Mouse (Mus musculus) kidney, embryonic 16.5 days (tissue): ENCODE results near the gene Tex2. TPM values are rescaled to one million over a fixed set of nuclear protein-coding genes. Genes with fewer than 3 reads are reported as not detected.
"Not testable (repeated sequence)": the region's sequence is repeated elsewhere in the genome, so short reads cannot be mapped to it uniquely, and the experiment has no call there.

ENCODE experiments used
- ATAC-seq: fragments of 200-750 bp; cut with Nextera tagmentation; 2 replicates; pipeline ENCODE4 v1.8.0; 2017; ENCODE audit warnings: moderate TSS enrichment; ENCODE audit not compliant: low FRiP score, low TSS enrichment
- H3K27ac ChIP-seq: fragments of 300-500 bp; sonication (generic); 2 replicates; pipeline ENCODE4 v1.5.1; 2014; ENCODE audit warnings: low read length
- H3K27me3 ChIP-seq: fragments of 300-500 bp; sonication (generic); 2 replicates; pipeline ENCODE4 v1.6.1; 2014; ENCODE audit warnings: low read length, control low read depth, mixed read lengths; ENCODE audit not compliant: insufficient read depth
- H3K36me3 ChIP-seq: fragments of 300-500 bp; sonication (generic); 2 replicates; pipeline ENCODE4 v1.6.1; 2014; ENCODE audit warnings: low read length, control low read depth, mixed read lengths; ENCODE audit not compliant: insufficient read depth
- H3K4me1 ChIP-seq: fragments of 300-500 bp; sonication (generic); 2 replicates; pipeline ENCODE4 v1.6.1; 2014; ENCODE audit warnings: low read length, control low read depth, mixed read lengths; ENCODE audit not compliant: insufficient read depth
- H3K4me2 ChIP-seq: fragments of 300-500 bp; sonication (generic); replicated peaks from 2 replicates; pipeline ENCODE4 v1.6.1; 2014; ENCODE audit warnings: low read depth, low read length
- H3K4me3 ChIP-seq: fragments of 300-500 bp; sonication (generic); 2 replicates; pipeline ENCODE4 v1.5.1; 2014; ENCODE audit warnings: mild to moderate bottlenecking, low read length
- H3K9ac ChIP-seq: fragments of 300-500 bp; sonication (generic); replicated peaks from 2 replicates; pipeline ENCODE4 v1.6.1; 2014; ENCODE audit warnings: low read length
- H3K9me3 ChIP-seq: fragments of 300-500 bp; sonication (generic); 2 replicates; pipeline ENCODE4 v1.6.1; 2016; ENCODE audit warnings: low read length, control low read depth
- WGBS: fragments of 180-500 bp; shearing (Covaris S2); extraction: QIAGEN DNeasy Blood & Tissue Kit; methylation state at CpG from one replicate; pipeline ENCODE4 v1.1.7; 2014; 5-methylcytosine and 5-hydroxymethylcytosine counted together
- polyA plus RNA-seq: library from polyadenylated mRNA; unstranded; fragments of >200 nt; fragmentation: Nextera tagmentation; extraction: Ambion mirVana; gene quantifications from 2 replicates; pipeline ENCODE4 v1.2.1, GENCODE M21; 2015

Gene Tex2
- polyA plus RNA-seq, 1 experiment from 2014 or later: 10.3 TPM

- H3K27me3 ChIP-seq: no peaks in the 10 kb centered on the region
- H3K36me3 ChIP-seq: no peaks in the 10 kb centered on the region
- no peak overlapping the region for H3K9ac ChIP-seq
- no peak for ATAC-seq
- no peaks in the 10 kb centered on the region for H3K9me3 ChIP-seq
- H3K27ac ChIP-seq: no peak overlapping the region
- peaks cover 7% of the 10 kb centered on the region for H3K4me1 ChIP-seq
- no peak overlapping the region for H3K4me3 ChIP-seq
- no peak overlapping the region for H3K4me2 ChIP-seq
- WGBS: 79% methylated on average over 7 of the region's 7 CpGs
These were observed 120.1 kb downstream of the Tex2 start for GRCm38 (mm10) chr11:106492984-106493669.

- ATAC-seq: no peak
- no peaks in the 10 kb centered on the region for H3K9me3 ChIP-seq
- WGBS: 1% methylated on average over 3 of the region's 3 CpGs
These were observed 121.8 kb downstream of the Tex2 start for GRCm38 (mm10) chr11:106491393-106491792.

GRCm38 (mm10) chr11:106490600-106490999 lies 122.6 kb downstream of the Tex2 start:
- H3K27me3 ChIP-seq, H3K9ac ChIP-seq, ATAC-seq, H3K9me3 ChIP-seq, H3K4me3 ChIP-seq, H3K4me2 ChIP-seq, H3K36me3 ChIP-seq, H3K27ac ChIP-seq: not testable (repeated sequence)
- peaks cover 19% of the 10 kb centered on the region for H3K4me1 ChIP-seq
- WGBS: 83% methylated on average over 6 of the region's 6 CpGs

More at GRCm38 (mm10) chr11:106491393-106491792, 121.8 kb downstream of the Tex2 start:
- H3K4me2 ChIP-seq: no peak overlapping the region
- no peaks in the 10 kb centered on the region for H3K27me3 ChIP-seq
- no peak overlapping the region for H3K27ac ChIP-seq
- no peaks in the 10 kb centered on the region for H3K36me3 ChIP-seq
- no peak overlapping the region for H3K9ac ChIP-seq
- peaks cover 14% of the 10 kb centered on the region for H3K4me1 ChIP-seq
- no peak overlapping the region for H3K4me3 ChIP-seq

GRCm38 (mm10) chr11:106490057-106490456 lies 123.2 kb downstream of the Tex2 start:
- Histone ChIP-seq H3K9me3 (no peaks in the 10 kb centered on the region), H3K27ac (no peak overlapping the region), H3K4me2 (no peak overlapping the region), H3K27me3 (no peaks in the 10 kb centered on the region), H3K36me3 (no peaks in the 10 kb centered on the region), H3K9ac (no peak overlapping the region), H3K4me3 (no peak overlapping the region), H3K4me1 (peaks cover 19% of the 10 kb centered on the region)
- WGBS: 28% methylated on average over 10 of the region's 10 CpGs
- no peak for ATAC-seq

GRCm38 (mm10) chr11:106489036-106489693 lies 124.1 kb downstream of the Tex2 start:
- Histone ChIP-seq H3K4me2 (no peak overlapping the region), H3K4me1 (peaks cover 19% of the 10 kb centered on the region), H3K27ac (no peak overlapping the region), H3K4me3 (no peak overlapping the region), H3K9me3 (no peaks in the 10 kb centered on the region), H3K36me3 (no peaks in the 10 kb centered on the region), H3K9ac (no peak overlapping the region), H3K27me3 (no peaks in the 10 kb centered on the region)
- no peak for ATAC-seq
- 56% methylated on average over 7 of the region's 7 CpGs for WGBS

GRCm38 (mm10) chr11:106488126-106488561 lies 125.1 kb downstream of the Tex2 start:
- Histone ChIP-seq H3K36me3 (no peaks in the 10 kb centered on the region), H3K4me2 (peak overlapping the region; percentile 93), H3K9ac (peak overlapping the region; percentile 57), H3K4me3 (peak overlapping the region; percentile 91), H3K4me1 (peaks cover 19% of the 10 kb centered on the region), H3K27me3 (no peaks in the 10 kb centered on the region), H3K9me3 (no peaks in the 10 kb centered on the region), H3K27ac (peak overlapping the region; percentile 85)
- 4% methylated on average over 17 of the region's 17 CpGs for WGBS
- peak; percentile 84 for ATAC-seq

- Histone ChIP-seq H3K4me3 (peak within 1 kb of the TSS; percentile 91), H3K9me3 (no peaks in the 10 kb centered on the region), H3K36me3 (no peaks in the 10 kb centered on the region), H3K4me2 (peak within 1 kb of the TSS; percentile 93), H3K9ac (peak within 1 kb of the TSS; percentile 92), H3K27me3 (no peaks in the 10 kb centered on the region), H3K27ac (peak within 1 kb of the TSS; percentile 92), H3K4me1 (peaks cover 19% of the 10 kb centered on the region)
- under 1% methylated on average over 20 of the region's 28 CpGs for WGBS
- peak; percentile 97 for ATAC-seq
These were observed 125.5 kb downstream of the Tex2 start, which contains the start of gene Ern1 for GRCm38 (mm10) chr11:106487733-106488115. Gene Ern1, minus strand, starts transcription at chr11:106487852.

- peak overlapping the region; percentile 93 for H3K4me2 ChIP-seq
- no peaks in the 10 kb centered on the region for H3K36me3 ChIP-seq
- H3K9me3 ChIP-seq: no peaks in the 10 kb centered on the region
- peak; percentile 84 for ATAC-seq
- H3K9ac ChIP-seq: peak overlapping the region; percentile 92
- WGBS: under 1% methylated on average over 64 of the region's 86 CpGs
- peaks cover 19% of the 10 kb centered on the region for H3K4me1 ChIP-seq
- no peaks in the 10 kb centered on the region for H3K27me3 ChIP-seq
- peak overlapping the region; percentile 92 for H3K27ac ChIP-seq
- peak overlapping the region; percentile 91 for H3K4me3 ChIP-seq
These were observed 126.1 kb downstream of the Tex2 start for GRCm38 (mm10) chr11:106486866-106487732.

GRCm38 (mm10) chr11:106486042-106486865 lies 127.0 kb downstream of the Tex2 start:
- Histone ChIP-seq H3K27ac (no peak overlapping the region), H3K27me3 (no peaks in the 10 kb centered on the region), H3K9ac (peak overlapping the region; percentile 92), H3K4me3 (peak overlapping the region; percentile 91), H3K36me3 (no peaks in the 10 kb centered on the region), H3K9me3 (no peaks in the 10 kb centered on the region), H3K4me2 (peak overlapping the region; percentile 93), H3K4me1 (peaks cover 19% of the 10 kb centered on the region)
- 33% methylated on average over 16 of the region's 16 CpGs for WGBS
- ATAC-seq: no peak
